Mouse (Mus musculus) lung, adult 2 months (tissue): ENCODE measurements around the gene Zfp747. TPM values are rescaled to one million over a fixed set of nuclear protein-coding genes. Genes with fewer than 3 reads are reported as not detected.
"Not testable (repeated sequence)": the region's sequence is repeated elsewhere in the genome, so short reads cannot be mapped to it uniquely, and the experiment has no call there.

Experiments
- DNase-seq: peaks from one replicate; pipeline ENCODE4 v3.0.0; 2022
- H3K4me1 ChIP-seq: fragments of 200-500 bp; 2 replicates; pipeline ENCODE4 v1.6.1; 2011; ENCODE audit warnings: low read length; ENCODE audit not compliant: control insufficient read depth, insufficient read depth
- H3K4me3 ChIP-seq: fragments of 200-500 bp; replicated peaks from 2 replicates; pipeline ENCODE3; 2011; ENCODE audit warnings: low read depth, mild to moderate bottlenecking, control low read depth, low read length; ENCODE audit errors: extremely low read depth
- CTCF ChIP-seq: fragments of 200-500 bp; IDR thresholded peaks from 2 replicates; pipeline ENCODE4 v1.5.1; 2011; ENCODE audit warnings: mild to moderate bottlenecking, low read length, control low read depth; ENCODE audit not compliant: insufficient read depth
- POLR2A ChIP-seq: fragments of 200-500 bp; IDR thresholded peaks from 2 replicates; pipeline ENCODE4 v1.6.1; 2011; ENCODE audit warnings: low read depth, mild to moderate bottlenecking, control low read depth, low read length, borderline replicate concordance; ENCODE audit errors: extremely low read depth
- WGBS: fragments of 180-500 bp; shearing (Covaris S2); methylation state at CpG from one replicate; pipeline ENCODE4 v1.1.7; 2018; 5-methylcytosine and 5-hydroxymethylcytosine counted together
- polyA plus RNA-seq: library from polyadenylated mRNA; depleted of rRNA; stranded (reverse); fragments of >200 nt; gene quantifications from 2 replicates; pipeline ENCODE4 v1.2.3, GENCODE M21; 2012; rRNA removed

Gene Zfp747
- polyA plus RNA-seq = 10.9 TPM in 2 replicates

DNA sequence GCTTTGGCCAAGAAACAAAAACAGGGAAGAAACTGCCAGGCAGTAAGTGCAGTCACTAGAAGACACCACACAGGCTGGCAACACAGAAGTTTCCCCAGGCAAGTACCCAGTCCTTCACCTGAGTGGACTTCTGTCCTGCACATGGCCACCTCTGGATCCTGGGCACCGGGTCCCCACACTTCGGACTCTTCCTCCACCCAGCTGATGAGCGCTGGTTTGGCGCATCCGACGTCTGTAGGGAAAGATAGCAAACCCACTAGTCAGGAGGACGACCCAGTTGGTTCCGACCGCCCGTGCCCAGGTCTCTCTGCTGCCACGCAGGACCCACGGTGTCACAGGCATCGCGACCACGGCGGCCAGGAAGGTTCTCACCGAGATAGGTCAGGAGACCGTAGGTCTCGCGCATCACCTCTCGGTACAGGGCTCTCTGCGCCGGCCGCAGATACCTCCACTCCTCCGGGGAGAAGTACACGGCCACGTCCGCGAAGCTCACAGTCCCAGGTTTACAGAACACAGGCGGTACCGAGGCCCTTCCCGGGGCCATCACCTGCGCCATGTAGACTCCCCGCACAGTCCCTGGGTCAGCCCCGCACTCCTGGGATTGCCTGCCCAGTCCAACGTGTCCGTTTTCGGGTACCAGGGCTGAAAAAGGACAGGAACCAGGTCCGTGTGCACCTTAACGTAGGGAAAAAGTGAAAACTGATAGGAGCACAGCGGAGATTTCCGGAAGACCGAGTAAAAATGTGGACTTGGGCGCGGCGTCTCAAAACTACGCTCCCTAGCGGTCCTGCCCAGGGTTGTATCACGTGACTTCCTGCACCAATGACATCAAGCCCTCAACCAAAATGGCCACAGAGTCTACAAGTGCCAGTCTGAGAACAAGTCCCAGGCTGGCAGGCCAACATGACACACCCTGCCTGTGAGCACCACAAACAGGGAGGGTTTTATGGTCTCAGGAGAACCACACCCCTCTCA is at the start of gene Zfp747:
Gene Zfp747, minus strand, starts transcription at position 780 of the 975 bp plus-strand sequence.
- under 1% methylated on average over 49 of the region's 49 CpGs for WGBS
- peak within 1 kb of the TSS; percentile 97 for H3K4me3 ChIP-seq
- TF ChIP-seq CTCF (peak; percentile 61; the same call in 1 of the 2 replicates), POLR2A (peak; percentile 88; the same call in 1 of the 2 replicates)
- peak; percentile 93 for DNase-seq
- H3K4me1 ChIP-seq = not testable (repeated sequence)

GRCm38 (mm10) chr7:127425291-127425690 is 49.4 kb upstream of the Zfp747 start:
- Histone ChIP-seq H3K4me3 (no peak overlapping the region), H3K4me1 (peaks cover 3% of the 10 kb centered on the region)
- TF ChIP-seq CTCF (no peak), POLR2A (no peak)
- DNase-seq = no peak
- 86% methylated on average over 3 of the region's 3 CpGs for WGBS

- DNase-seq = no peak
- 1% methylated on average over 15 of the region's 15 CpGs for WGBS
- Histone ChIP-seq H3K4me3 (peak overlapping the region; percentile 78), H3K4me1 (peaks cover 3% of the 10 kb centered on the region)
- TF ChIP-seq CTCF (no peak), POLR2A (no peak)
Observed at GRCm38 (mm10) chr7:127422247-127422646, 46.4 kb upstream of the Zfp747 start.

- 1% methylated on average over 48 of the region's 48 CpGs for WGBS
- peak within 1 kb of the TSS; percentile 78 for H3K4me3 ChIP-seq
- peaks cover 3% of the 10 kb centered on the region for H3K4me1 ChIP-seq
- peak; percentile 98 for DNase-seq
- peak; percentile 84; the same call in 1 of the 2 replicates for TF ChIP-seq POLR2A
- TF ChIP-seq CTCF = no peak
Observed at GRCm38 (mm10) chr7:127421388-127422191, 45.7 kb upstream of the Zfp747 start, which contains the start of gene Zfp688. Gene Zfp688, minus strand, starts transcription at chr7:127422068.

- Histone ChIP-seq H3K4me1 (0 out of 2 replicates have a peak, but pooled peaks cover 2% of the 10 kb centered on the region), H3K4me3 (no peak overlapping the region)
- WGBS = 72% methylated on average over 2 of the region's 2 CpGs
- no peak for TF ChIP-seq CTCF
- TF ChIP-seq POLR2A = no peak
- DNase-seq = no peak
Observed at GRCm38 (mm10) chr7:127411418-127411817, 35.6 kb upstream of the Zfp747 start.

DNA sequence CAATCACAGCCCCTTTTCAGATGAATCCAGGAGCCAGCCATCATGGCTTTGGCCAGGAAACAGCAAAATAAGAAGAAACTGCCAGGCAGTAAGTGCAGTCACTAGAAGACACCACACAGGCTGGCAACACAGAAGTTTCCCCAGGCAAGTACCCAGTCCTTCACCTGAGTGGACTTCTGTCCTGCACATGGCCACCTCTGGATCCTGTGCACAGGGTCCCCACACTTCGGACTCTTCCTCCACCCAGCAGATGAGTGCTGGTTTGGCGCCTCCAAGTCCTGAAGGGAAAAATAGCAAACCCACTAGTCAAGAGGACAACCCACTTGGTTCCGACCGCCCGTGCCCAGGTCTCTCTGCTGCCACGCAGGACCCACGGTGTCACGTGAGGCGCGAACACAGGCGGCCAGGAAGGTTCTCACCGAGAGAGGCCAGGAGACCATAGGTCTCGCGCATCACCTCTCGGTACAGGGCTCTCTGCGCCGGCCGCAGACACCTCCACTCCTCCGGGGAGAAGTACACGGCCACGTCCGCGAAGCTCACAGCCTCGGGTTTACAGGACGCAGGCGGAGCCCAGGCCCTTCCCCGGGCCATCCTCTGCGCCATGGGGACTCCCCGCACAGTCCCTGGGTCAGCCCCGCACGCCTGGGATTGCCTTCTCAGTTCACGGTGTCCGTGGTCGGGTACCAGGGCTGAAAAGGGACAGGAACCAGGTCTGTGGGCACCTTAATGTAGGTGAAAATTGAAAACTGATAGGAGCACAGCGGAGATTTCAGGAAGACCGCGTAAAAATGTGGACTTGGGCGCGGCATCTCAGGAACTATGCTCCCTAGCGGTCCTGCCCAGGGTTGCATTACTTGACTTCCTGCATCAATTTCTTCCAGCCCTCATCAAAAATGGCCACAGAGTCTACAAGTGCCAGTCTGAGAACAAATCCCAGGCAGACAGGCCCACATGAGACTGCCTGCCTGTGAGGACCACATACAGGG is 30.4 kb upstream of the Zfp747 start, which contains the start of gene Zfp764:
Gene Zfp764, minus strand, starts transcription at position 821 of the 986 bp plus-strand sequence.
- peak within 1 kb of the TSS; percentile 62 for H3K4me3 ChIP-seq
- not testable (repeated sequence) for H3K4me1 ChIP-seq
- peak; percentile 86 for DNase-seq
- TF ChIP-seq POLR2A (peak; percentile 81; the same call in 1 of the 2 replicates), CTCF (peak; percentile 80)
- 3% methylated on average over 40 of the region's 40 CpGs for WGBS

- 95% methylated on average over 6 of the region's 6 CpGs for WGBS
- not testable (repeated sequence) for H3K4me3 ChIP-seq, DNase-seq, H3K4me1 ChIP-seq
Observed at GRCm38 (mm10) chr7:127404101-127404500, 28.3 kb upstream of the Zfp747 start.

DNA sequence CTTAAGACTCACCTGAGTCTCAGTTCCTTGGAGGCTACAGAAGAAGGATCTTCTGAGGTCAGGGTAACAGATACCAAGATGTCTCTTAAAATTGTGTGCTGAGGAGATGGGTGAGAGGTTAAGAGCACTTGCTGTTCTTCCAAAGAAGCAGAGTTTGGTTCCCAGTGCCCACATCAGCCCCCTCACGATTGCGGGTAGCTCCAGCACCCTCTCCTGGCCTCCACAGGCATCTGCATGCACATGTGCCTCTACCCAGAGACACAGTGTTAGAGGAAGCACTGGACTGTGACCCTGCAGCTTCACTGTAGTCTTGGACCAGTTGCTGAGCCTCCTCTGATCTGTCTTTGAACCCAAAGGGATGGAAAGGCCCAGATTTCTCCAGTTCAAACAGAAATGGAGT is 27.1 kb upstream of the Zfp747 start:
- Histone ChIP-seq H3K4me3 (no peak overlapping the region), H3K4me1 (peaks cover 5% of the 10 kb centered on the region; the same call in 1 of the 2 replicates)
- DNase-seq = no peak
- TF ChIP-seq POLR2A = no peak
- TF ChIP-seq CTCF = peak; percentile 11; the same call in 1 of the 2 replicates
- WGBS = 42% methylated on average over 2 of the region's 2 CpGs
